Mouse (Mus musculus): ENCODE measurements around the gene Cyb561a3. TPM values are rescaled to one million over a fixed set of nuclear protein-coding genes. Genes with fewer than 3 reads are reported as not detected.
A peak's percentile ranks its signal among the peaks of the same experiment; 100 is the strongest.

Gene Cyb561a3
- polyA plus RNA-seq, 1 experiment = 214 TPM

DNA sequence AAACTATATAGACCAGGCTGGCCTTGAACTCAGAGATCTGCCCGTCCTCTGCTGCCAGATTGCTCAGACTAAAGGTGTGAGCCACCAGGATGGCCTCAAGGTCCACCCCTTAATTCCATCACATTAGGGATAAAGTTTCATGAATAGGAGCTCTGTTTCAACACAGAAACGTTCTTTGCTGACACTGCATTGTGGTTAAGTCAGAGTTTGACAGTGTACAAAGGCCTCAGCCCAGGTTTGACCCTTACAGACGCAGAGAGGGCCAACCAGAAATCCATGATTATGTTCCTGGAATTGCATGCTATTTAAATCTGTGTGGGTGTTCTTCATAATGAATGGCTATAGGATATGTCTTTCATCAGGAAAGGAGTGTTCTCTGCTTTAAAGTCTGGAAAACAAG lies 13.3 kb downstream of the Cyb561a3 start:
- Histone ChIP-seq H3K4me1 (ENCODE audit: control insufficient read depth, insufficient read depth, insufficient read length) (no peaks in the 10 kb centered on the region), H3K27ac (ENCODE audit: insufficient read depth, low read length) (no peak overlapping the region), H3K4me3 (ENCODE audit: extremely low read depth, insufficient read depth, insufficient read length) (no peak overlapping the region), H3K27me3 (ENCODE audit: control insufficient read depth, insufficient read depth, low read length) (no peaks in the 10 kb centered on the region), H3K36me3 (ENCODE audit: control insufficient read depth, insufficient read depth, low read length) (peaks cover 50% of the 10 kb centered on the region)
- TF ChIP-seq CTCF (IDR thresholded peaks at IDR 0.05; ENCODE audit: extremely low read depth, insufficient read depth, insufficient read length, insufficient replicate concordance) (no peak), POLR2A (IDR thresholded peaks at IDR 0.05; ENCODE audit: low read depth, low read length) (no peak)
- no peak for DNase-seq (ENCODE audit: low read depth in 1 of 2, low spot score in 2 of 2)
- WGBS = 75% methylated on average over 3 of the region's 3 CpGs

DNA sequence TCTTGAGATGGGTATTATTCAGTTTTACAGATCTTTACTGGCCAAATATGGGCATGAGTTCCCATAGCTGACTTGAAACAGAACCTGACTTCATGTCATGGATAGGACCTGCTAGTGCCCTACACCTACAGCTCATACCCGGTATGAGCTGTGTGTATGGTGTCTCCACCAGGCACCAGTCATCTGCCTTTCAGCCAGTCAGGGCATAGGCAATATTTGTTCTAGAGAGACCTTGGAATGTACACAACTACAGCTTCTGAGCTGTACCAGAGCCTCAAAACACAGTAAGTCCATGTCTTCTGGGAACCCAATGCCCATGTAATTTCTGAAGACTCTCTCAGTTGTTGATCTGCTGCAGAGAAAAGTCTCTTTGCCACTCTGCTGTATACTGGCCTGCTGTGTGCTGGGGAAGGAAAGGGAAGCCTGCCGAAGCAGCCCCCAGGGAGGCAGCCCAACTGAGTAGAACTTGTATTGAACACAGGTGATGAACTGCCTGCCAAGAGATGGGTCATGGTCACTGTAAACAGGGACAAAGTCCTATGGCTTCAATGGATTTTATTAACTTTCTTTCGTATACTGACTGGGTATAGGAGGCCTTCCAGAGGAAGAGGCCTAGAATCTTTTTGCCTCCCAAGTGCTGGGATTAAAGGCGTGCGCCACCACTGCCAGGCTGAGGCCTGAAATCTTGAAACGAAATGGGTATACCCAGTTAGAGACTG lies 14.8 kb downstream of the Cyb561a3 start:
- no peaks in the 10 kb centered on the region for H3K27me3 ChIP-seq (ENCODE audit: control insufficient read depth, insufficient read depth, low read length)
- H3K4me3 ChIP-seq (ENCODE audit: extremely low read depth, insufficient read depth, insufficient read length) = no peak overlapping the region
- TF ChIP-seq POLR2A (IDR thresholded peaks at IDR 0.05; ENCODE audit: low read depth, low read length) (no peak), CTCF (IDR thresholded peaks at IDR 0.05; ENCODE audit: extremely low read depth, insufficient read depth, insufficient read length, insufficient replicate concordance) (no peak)
- no peak for DNase-seq (ENCODE audit: low read depth in 1 of 2, low spot score in 2 of 2)
- H3K36me3 ChIP-seq (ENCODE audit: control insufficient read depth, insufficient read depth, low read length) = peaks cover 47% of the 10 kb centered on the region
- H3K4me1 ChIP-seq (ENCODE audit: control insufficient read depth, insufficient read depth, insufficient read length) = no peaks in the 10 kb centered on the region
- H3K27ac ChIP-seq (ENCODE audit: insufficient read depth, low read length) = no peak overlapping the region
- WGBS = 88% methylated on average over 6 of the region's 6 CpGs

- Histone ChIP-seq H3K4me3 (ENCODE audit: extremely low read depth, insufficient read depth, insufficient read length) (no peak overlapping the region), H3K4me1 (ENCODE audit: control insufficient read depth, insufficient read depth, insufficient read length) (peaks cover 2% of the 10 kb centered on the region; the same call in 1 of the 2 replicates), H3K27ac (ENCODE audit: insufficient read depth, low read length) (no peak overlapping the region), H3K36me3 (ENCODE audit: control insufficient read depth, insufficient read depth, low read length) (peaks cover 10% of the 10 kb centered on the region; the same call in 1 of the 2 replicates), H3K27me3 (ENCODE audit: control insufficient read depth, insufficient read depth, low read length) (no peaks in the 10 kb centered on the region)
- no peak for DNase-seq (ENCODE audit: low read depth in 1 of 2, low spot score in 2 of 2)
- WGBS = 38% methylated on average over 3 of the region's 3 CpGs
- TF ChIP-seq CTCF (IDR thresholded peaks at IDR 0.05; ENCODE audit: extremely low read depth, insufficient read depth, insufficient read length, insufficient replicate concordance) (peak; percentile 20; the same call in 1 of the 2 replicates), POLR2A (IDR thresholded peaks at IDR 0.05; ENCODE audit: low read depth, low read length) (no peak)
These were observed 21.2 kb downstream of the Cyb561a3 start for GRCm38 (mm10) chr19:10598188-10598587.

- TF ChIP-seq CTCF (IDR thresholded peaks at IDR 0.05; ENCODE audit: extremely low read depth, insufficient read depth, insufficient read length, insufficient replicate concordance) = no peak
- TF ChIP-seq POLR2A (IDR thresholded peaks at IDR 0.05; ENCODE audit: low read depth, low read length) = no peak
- DNase-seq (ENCODE audit: low read depth in 1 of 2, low spot score in 2 of 2) = no peak
- no peak overlapping the region for H3K27ac ChIP-seq (ENCODE audit: insufficient read depth, low read length)
- peaks cover 5% of the 10 kb centered on the region; the same call in 1 of the 2 replicates for H3K36me3 ChIP-seq (ENCODE audit: control insufficient read depth, insufficient read depth, low read length)
- 96% methylated on average over 2 of the region's 2 CpGs for WGBS
- H3K27me3 ChIP-seq (ENCODE audit: control insufficient read depth, insufficient read depth, low read length) = no peaks in the 10 kb centered on the region
- H3K4me1 ChIP-seq (ENCODE audit: control insufficient read depth, insufficient read depth, insufficient read length) = peaks cover 4% of the 10 kb centered on the region; the same call in 1 of the 2 replicates
- no peak overlapping the region for H3K4me3 ChIP-seq (ENCODE audit: extremely low read depth, insufficient read depth, insufficient read length)
These were observed 22.7 kb downstream of the Cyb561a3 start for GRCm38 (mm10) chr19:10599648-10600047.

DNA sequence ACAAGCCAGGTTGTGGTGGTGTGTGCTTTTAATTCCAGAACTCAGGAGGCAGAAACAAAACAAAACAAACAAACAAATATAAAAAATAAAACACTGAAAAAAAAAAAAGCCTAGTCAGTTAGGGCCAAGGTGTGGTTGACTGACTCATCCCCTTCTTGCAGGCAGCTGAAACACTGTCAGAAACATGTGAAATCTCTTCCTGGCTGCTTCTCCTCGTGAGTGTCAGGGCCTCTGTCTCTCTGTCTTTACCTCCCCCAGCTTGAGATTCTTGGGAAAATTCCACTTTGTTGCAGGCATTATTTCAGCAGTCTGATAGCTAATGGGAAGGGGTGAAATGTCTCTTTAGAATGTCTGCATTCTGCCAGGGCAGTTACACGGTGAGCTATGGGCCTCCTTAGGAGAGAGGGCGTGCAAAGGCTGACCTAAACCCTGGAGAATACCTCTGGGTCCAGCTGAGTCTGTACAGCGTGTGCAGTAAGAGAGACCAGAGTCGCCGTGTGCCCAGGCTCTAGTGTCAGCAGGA lies 25.3 kb downstream of the Cyb561a3 start:
- Histone ChIP-seq H3K27ac (ENCODE audit: insufficient read depth, low read length) (peak overlapping the region; percentile 45), H3K27me3 (ENCODE audit: control insufficient read depth, insufficient read depth, low read length) (no peaks in the 10 kb centered on the region), H3K4me1 (ENCODE audit: control insufficient read depth, insufficient read depth, insufficient read length) (peaks cover 5% of the 10 kb centered on the region; the same call in 1 of the 2 replicates), H3K4me3 (ENCODE audit: extremely low read depth, insufficient read depth, insufficient read length) (no peak overlapping the region), H3K36me3 (ENCODE audit: control insufficient read depth, insufficient read depth, low read length) (no peaks in the 10 kb centered on the region)
- 28% methylated on average over 6 of the region's 6 CpGs for WGBS
- no peak for TF ChIP-seq CTCF (IDR thresholded peaks at IDR 0.05; ENCODE audit: extremely low read depth, insufficient read depth, insufficient read length, insufficient replicate concordance)
- DNase-seq (ENCODE audit: low read depth in 1 of 2, low spot score in 2 of 2) = no peak

DNA sequence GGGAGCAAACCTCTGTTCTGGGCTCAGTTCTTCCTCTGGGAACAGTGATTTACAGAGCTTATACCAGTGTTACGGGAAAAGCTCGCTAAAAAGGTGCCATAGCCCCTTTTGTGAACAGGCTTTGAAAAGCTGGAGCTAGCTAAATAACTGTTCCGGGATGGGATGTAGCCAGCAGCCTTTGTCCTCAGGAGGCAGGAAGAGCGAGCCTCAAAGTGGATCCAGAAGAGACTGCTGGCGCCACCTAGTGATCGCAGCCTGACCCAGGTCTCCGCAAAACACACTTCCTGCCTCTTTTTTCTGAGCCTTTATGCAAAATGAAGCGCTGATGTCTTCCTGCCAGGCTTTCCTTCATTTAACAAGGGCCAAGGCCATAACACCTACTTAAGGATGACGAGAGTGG lies 25.8 kb downstream of the Cyb561a3 start:
- H3K36me3 ChIP-seq (ENCODE audit: control insufficient read depth, insufficient read depth, low read length) = peaks cover 1% of the 10 kb centered on the region
- no peak overlapping the region for H3K4me3 ChIP-seq (ENCODE audit: extremely low read depth, insufficient read depth, insufficient read length)
- peak overlapping the region; percentile 45 for H3K27ac ChIP-seq (ENCODE audit: insufficient read depth, low read length)
- DNase-seq (ENCODE audit: low read depth in 1 of 2, low spot score in 2 of 2) = peak; percentile 73 to 88
- peak; percentile 91 for TF ChIP-seq CTCF (IDR thresholded peaks at IDR 0.05; ENCODE audit: extremely low read depth, insufficient read depth, insufficient read length, insufficient replicate concordance)
- no peak for TF ChIP-seq POLR2A (IDR thresholded peaks at IDR 0.05; ENCODE audit: low read depth, low read length)
- H3K4me1 ChIP-seq (ENCODE audit: control insufficient read depth, insufficient read depth, insufficient read length) = peaks cover 5% of the 10 kb centered on the region; the same call in 1 of the 2 replicates
- WGBS = 2% methylated on average over 9 of the region's 9 CpGs
- H3K27me3 ChIP-seq (ENCODE audit: control insufficient read depth, insufficient read depth, low read length) = no peaks in the 10 kb centered on the region

Data from spleen, adult 2 months (tissue).